Mouse (Mus musculus) heart, adult 9 months (tissue): ENCODE measurements around the gene Elmod1.

Experiments used
- DNase-seq, 2 experiments: peaks; one replicate each; pipeline ENCODE4 v3.0.0; 2022; ENCODE audit warnings: low spot score in 2 of 2

Gene Elmod1

DNA sequence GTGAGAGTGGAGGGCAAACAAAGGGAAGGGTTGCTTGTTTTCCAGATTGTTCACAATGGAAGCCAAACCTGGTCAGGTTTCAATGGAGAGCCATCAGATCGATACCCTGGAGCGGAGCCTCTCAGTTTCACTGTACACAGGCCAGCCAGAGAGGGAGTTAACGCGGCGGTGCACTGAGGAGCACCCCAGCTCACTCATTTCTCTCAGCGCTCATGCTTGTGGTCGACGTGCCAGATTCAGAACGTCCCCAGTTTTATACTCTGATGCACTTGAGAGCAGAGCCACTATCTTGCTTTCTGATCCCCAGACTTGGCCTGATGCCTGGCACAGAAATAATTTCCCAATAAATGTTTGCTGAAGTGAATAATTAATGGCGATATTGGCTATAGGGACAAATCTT lies 68.3 kb downstream of the Elmod1 start:
- DNase-seq: no peak

DNA sequence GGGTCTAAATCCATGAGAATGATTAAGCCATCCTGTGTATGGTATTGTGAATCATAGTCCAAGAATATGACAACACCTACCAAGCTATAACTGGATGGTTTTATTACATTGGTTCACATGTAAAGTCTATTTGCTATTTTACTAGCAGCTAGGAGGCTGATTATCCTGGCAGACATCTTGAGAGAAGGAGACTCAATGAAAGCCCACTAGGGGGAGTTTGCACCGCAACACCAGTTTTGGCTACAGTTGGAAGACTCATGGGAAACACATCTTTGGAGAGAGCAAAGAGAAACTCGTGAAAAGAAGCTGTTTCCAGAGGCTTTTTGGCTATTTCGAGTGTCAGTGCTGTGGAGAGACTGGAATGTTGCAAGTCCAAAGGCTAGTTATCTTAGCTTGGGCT lies 69.7 kb downstream of the Elmod1 start:
- no peak for DNase-seq

DNA sequence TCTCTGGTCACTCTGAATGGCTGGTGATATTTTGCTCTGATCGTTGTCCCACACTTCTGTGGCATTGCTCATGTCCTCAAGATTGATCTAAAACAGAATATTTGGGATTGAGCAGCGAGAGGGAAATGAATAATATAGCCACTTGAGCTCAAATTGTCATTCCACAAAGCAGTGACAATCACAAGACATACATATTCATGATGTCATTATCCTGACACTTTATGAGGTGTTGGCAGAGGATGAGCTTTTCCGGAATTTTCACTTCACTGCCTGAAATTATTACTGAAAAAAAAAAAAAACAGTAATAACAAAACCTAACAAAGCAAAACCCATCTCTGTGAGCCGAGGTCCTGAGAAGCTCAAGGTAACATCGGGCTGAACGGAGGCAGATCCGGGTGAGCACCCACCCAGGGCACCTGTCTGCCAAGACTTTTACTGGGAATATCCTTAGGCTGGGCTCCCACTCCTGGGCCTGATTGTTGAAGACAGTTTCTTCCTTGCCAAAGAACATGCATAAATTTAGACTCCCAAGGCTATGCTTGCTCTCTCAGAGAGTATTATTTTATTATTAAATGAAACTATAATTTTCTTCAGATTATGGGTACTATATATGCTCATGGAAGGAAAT lies 71.8 kb downstream of the Elmod1 start:
- DNase-seq: no peak

DNA sequence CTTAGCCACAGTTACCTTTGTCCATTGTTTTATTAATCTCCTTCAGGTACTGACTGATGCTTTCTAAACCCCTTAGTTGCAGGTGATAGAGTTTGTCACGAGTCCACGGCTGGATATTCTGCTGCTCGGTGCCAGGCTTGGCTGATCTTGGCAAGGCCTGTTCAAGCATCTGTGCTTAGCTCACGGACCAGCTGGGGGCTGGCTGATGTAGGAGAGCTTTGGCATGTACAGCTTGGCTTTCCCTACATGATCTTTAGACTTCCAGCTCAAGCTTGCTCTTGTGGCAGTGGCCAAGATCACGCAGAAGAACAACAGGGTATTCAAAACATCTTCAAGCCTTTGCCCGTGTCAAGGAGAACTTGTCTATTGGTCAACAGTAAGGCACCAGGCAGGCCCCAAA lies 75.3 kb downstream of the Elmod1 start:
- no peak for DNase-seq

DNA sequence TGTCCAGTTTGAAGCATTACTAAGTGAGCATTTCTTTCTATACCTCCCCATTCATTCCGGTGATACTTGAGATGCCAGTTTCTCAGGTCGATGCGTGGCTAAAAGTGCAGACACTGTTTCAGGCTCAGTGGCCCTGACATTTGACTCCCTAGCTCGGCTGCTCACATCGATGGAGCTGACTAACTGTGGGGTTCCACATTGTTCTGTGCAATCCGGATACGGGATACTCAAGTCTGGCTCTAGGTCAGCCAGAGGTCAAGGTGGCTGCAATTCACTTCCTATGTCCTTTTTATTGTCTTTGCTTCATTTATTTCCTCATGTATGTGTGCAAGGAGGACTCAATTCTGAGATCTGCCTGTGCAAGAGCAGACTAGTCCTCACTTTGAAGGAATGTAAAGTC lies 79.3 kb downstream of the Elmod1 start:
- no peak for DNase-seq

DNA sequence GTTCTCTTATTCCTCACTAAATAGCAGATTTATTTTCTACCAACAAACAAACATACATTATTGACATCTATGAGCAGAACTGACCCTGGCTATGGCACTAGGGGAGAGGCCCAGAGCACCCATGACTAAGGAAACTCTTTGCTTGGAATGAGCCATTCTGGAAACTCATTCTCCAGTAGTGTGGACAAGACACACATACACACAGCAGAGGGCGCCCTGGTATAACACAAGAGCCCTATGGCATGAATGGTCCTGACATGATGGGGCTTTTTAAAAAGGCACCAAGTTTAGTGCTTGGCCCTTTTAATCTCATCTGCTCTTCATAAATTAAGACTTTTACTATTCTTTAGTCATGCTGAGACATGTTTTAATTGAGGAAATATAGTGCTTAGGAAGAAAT lies 85.0 kb downstream of the Elmod1 start:
- DNase-seq: no peak

DNA sequence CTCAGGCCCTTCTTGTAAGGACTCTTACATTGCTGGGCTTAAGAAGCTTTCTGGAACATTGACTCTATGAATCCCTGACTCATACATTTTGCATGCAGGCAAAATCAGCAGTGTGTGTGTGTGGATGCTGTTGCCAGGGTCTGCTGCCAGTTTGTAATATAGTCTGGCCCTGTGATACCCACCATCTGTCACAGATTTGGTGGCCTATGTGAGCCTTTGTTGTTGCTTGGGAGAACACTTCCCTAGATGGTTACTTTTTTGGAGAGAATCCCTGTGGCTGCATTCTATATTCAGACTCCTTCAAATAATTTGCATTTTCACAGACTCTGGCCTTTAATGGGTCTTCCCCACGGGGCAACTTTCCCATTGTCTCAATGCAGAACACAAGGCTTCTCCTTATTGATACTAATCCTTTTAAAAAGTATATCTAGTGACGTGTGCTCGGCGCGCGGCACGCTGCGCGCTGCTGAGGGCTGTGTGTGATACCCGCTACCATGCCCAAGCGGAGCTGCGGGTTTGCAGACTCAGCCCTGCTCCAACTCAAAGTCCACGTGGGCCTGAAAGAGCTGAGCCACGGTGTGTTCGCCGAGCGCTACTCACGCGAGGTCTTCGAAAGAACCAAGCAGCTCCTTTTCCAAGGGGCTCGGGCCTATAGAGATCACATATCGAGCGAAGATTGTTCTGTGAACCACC lies 91.4 kb downstream of the Elmod1 start:
- no peak for DNase-seq

DNA sequence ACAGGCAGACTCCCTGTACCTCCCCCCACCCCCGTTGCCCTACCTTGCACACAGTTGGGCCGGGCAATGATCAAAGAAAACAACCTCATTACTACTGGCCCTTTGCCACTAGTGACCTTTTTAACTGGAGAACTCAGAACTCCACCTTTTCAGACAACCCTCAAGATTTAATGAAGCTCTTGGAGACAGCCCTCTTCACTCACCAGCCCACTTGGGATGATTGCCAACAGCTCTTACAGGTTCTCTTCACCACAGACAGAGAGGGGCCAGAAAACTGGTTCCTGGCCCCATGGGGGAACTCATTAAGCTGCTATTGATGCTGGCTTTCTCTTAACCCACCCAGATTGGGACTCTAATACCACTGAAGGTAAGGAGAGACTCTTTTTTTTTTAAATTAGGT lies 97.7 kb downstream of the Elmod1 start:
- DNase-seq: no peak

DNA sequence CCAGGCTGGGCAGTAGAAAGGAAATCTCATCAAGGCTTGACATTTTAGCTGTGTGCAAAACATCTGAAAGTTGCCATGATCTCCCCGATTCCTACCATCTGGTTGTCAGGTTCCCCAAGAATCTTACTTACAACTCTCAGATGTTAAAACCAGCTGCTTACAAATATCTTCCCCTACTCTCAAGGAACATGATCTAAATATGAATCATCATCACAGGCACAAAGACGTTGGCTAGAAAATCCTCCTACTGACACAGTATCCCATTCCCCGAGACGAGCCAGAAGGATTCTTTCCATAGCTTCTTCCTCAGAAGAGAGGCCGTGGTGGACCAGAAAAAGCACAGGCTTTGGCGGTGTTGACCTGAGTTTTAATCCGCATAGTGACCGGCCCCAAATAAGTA lies 101.9 kb downstream of the Elmod1 start:
- DNase-seq: no peak
